Mouse (Mus musculus): ENCODE results near the gene A930033H14Rik.

A930033H14Rik gene

DNA sequence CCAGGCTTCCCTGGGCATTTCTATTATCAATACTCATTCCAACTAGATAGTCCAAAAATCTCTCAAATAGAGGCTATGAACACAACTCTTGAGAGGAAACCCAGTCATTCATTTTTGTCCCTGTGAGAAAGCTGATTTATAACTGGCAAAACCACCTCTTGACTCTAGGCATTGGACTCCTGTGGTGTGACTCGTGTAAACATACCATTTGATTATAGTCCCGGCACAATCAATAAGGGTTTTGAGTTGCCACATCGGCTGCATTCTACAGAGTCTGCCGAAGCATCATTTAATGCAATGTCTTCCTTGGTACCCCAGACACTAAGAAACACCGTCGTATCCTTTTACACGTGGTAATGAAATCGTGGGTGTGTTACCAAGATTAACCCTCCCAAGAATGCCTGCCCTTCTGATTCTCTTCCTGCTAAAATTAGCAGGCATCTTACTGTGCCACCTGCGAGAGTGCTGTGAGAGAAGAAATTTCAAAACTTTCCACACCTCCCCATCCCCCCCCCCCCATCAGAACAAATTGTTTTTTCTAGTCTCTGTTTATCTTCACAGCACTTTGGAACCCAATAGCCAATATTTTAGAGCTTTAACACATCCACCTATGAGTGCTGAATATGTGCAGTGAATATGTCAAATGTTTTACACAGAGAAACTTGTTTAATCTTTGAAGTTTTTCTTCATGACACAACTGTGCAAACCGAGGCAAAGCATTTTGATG, 22.3 kb downstream of the A930033H14Rik start:
- DNase-seq, result no peak

DNA sequence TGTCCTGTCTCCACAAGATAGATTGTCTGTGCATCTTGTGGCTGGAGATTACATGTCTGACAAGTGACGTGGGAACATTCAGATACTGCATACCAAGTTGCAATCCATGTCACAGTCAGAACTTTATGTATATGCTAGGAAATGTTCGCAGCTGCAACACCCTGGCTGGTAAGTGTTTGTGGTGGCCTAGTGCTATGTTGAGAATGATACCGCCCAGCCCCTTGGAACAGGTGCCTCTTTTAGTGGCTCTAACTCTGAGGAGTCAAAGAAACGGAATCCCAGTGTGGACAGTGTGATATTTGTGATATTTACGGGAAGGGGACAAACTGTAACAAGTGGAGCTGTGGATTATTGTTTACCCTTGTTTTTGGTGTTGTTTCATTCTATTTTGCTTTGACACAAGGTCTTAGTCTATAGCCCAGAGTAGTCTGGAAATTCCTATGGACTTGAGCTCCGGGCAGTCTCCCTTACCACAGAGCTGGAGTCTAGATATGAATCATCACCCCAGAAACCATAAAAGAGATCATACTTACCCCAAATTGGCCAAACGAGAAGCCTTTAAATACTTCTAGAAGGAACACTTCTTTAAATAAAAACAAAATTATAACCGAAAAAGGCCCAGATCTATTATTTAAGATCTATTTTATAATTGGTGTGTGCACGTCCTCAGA, 25.0 kb downstream of the A930033H14Rik start:
- no peak for DNase-seq

DNA sequence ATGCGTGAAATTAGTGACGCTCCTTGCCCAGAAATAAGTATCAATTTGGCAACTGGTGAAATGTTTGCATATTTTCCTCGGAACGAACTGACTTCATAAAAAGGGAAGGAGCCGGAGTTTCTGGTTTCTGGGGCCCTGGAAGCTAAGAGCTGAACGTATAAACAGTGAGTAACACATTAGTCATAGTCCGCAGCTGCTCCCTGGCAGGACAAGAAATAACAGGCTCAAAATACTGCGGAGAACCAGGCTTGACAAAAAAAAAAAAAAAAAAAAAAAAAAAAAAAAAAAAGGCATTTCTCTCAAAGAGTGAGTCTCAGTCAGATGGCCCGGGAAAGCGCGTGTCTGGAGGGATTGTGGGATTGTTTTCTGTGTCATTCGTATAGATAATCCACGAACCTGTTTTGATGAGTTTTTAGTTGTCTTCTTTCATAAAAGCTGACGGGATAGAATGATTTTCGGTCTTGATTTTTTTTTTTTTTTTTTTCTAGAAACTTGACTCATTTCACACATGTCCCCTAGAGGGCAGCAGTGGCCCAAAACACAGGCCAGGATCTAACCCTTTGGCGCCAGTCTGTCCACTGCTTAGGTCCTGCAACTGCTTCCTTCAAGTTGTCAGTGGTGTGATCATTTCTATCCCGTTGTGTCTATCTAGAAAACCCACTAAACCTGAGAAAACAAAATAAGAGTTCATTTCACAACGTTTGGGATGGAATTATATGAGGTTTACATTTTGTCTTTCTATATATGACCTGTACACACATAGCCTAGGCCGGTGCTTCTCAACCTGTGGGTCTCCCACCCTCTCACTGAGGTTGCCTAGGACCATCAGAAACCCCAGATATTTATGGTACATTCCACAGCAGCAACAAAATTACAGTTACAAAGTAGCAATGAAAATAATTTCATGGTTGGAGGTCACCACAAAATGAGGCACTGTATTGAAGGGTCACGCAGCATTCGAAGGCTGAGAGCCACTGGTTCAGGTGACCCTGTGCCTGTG, 26.7 kb downstream of the A930033H14Rik start:
- DNase-seq, result peak; percentile 22 to 55

DNA sequence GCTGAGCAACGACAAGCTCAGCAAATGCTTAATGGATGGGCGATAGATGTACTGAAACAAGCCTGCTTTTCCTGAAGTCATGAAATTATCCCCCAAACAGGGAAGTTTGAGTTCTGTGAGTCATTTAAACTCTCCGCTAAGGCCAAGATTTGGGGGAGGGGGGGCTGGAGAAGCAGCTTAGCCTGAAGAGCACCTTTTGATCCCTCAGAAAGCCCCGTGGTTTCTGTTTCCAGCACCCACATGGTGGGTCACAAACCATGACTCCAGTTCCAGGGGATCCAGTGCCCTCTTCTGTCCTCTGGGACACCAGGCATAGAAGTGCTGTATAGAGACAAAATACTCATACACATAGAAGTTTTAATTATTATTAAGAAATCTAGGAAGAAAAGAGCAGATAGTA, 27.5 kb downstream of the A930033H14Rik start:
- no peak for DNase-seq

DNA sequence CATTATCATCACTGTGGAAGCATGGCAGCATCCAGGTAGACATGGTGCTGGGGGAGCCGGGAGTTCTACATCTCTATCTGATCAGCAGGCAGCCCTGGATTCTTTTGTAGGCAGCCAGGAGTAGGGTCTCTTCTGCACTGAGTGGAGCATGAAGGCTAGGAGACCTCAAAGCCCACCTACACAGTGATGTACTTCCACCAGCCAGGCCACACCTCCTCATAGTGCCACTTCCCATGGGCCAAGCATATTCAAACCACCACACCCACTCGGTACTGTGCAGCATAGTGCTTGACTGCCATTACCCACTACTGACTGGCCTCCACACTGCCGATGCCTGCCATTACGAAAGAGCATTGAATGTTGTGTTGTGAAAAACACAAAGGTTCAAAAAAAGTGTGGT, 28.0 kb downstream of the A930033H14Rik start:
- no peak for DNase-seq

DNA sequence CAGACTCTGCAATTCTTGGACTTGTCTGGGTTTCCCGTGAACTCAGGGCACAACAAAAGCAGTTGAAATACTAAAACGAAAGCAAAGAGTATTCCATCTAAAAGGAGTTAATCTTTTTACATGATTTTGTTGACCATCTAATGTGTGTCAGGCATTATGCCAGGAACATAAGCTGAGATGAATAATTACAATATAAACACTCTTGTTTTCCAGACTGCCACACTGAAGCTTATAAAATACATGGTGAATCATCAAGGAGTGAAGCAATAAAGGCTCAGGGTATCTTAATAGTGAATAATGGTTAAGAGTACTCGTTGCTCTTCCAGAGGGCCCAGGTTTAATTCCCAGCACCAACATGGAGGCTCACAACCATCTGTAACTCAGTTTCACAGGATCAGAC, 31.9 kb downstream of the A930033H14Rik start:
- no peak for DNase-seq

DNA sequence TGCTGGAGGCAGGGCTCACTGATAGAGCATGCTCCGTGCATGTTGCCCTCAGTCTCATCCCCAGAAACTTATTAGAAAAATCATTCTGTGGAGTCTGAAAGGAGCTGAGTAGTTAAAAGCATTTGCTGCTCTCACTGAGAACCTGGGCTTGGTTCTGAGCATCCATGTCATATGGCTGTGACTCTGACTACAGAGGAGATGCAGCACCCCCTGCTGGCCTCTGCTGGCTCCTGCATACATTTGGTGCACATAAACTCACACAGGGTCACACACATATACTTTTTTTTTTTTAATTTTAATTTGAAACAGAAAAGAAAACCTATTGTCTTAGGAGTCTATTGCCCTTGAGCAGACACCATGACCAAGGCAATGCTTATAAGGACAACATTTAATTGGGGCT, 33.6 kb downstream of the A930033H14Rik start:
- no peak for DNase-seq

DNA sequence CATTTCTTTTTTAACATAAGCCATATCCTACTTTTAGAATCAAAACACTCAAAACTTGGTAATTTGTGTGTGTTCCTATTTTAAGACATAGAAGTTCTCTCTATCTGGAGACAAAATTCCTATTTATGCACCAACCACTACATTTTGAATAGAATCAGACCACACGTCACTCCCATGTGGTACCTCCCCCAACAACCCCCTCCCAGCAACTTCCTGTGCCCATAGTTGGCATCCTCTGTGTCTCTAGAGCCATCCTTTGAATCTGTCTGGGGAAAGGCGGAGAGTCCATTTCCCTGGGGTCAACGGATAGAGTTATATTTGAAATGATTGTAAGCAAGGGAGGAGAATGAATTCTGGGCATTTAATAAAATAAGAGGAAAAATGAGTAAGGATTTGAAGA, 36.8 kb downstream of the A930033H14Rik start:
- no peak for DNase-seq

DNA sequence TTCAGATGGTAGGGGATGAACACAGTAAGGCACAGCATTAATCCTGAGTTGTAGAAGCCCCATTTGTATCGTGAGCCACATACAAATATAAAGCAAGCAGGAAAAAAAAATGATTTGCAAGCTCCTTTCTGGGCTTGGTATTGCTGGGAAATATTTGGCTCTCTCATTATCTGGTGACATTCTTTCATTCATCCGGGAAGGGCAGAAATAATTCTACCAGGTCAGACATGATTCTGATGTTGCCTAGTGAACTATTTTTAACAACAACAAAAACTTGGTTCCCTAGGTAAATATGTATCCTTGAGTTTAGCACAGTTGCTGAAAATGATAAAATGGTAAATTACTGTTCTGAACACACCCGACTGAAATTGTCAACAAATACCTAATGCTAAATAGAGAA, 40.5 kb downstream of the A930033H14Rik start:
- DNase-seq, result no peak

DNA sequence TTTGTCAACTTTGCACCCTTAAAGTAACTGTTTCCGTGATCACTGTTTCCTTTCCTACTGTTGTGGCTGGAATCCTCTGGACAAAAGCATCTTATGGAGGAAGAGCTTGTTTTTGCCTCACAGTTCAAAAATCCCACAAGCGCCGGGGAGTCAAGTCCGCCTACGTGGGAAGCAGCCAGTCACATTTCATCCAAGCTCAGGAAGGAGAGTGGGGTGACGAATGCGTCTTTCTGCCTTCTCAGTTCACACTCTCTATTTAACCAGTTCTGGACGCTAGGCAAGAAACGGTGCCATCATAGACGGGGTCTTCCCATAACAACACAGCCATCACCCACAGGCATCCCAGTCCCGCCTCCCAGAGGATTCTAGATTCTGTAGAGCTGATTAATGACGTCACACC, 46.4 kb downstream of the A930033H14Rik start:
- no peak for DNase-seq

DNA sequence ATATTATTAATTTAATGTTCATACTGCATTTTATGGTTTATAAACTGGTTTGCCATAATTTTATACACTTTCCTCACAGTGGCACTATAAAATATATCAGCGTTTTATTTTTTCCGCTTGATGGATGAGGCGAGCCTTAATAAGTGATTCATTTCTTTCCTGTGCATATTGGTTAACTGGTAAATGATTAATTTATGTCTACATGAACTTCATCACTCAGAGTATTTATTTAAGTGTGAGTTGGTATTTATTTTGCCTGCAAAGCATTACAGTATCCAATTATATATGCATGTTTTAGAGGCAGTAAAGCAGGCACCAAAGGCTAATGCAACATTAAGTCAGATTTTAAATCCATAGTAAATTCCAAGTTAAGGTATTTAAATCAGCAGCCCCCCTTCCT, 47.1 kb downstream of the A930033H14Rik start:
- no peak for DNase-seq

DNA sequence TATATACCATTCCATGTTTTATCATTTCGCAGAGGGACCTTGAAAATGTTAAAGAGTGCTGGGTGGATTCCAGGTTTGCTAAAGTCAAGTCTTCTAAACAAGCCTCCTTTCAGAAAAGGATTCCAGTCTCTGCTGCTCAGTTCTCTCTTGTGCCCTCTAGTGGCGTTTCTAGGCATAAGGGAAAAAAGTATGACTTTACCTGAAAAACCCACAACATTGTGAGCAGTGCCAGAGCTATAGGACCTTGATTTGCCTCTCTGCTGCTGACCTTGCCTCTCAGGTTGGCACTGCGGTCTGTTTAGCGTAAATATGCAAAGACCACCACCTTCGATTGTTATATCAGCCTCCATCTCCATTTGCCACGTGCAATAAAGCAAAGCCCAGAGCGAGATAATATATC, 47.8 kb downstream of the A930033H14Rik start:
- DNase-seq, result no peak

DNA sequence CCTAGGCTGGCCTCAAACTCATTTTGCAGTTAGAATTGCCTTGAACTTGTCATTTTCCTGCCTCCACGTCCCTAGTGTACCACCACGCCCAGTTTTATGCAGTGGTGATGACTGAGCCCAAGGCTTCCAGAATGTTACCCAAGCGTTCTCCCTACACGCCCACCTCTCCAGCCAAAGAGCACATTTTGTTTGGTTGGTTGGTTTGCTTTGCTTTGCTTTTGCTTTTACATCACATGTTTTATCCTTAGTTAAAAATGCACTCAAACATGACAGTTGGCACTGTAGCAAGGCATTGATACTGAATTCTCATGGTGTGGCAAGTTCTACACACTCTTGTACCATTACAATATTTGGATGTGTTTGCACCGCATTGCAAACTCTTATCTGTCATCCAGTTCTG, 49.7 kb downstream of the A930033H14Rik start:
- DNase-seq, result no peak

DNA sequence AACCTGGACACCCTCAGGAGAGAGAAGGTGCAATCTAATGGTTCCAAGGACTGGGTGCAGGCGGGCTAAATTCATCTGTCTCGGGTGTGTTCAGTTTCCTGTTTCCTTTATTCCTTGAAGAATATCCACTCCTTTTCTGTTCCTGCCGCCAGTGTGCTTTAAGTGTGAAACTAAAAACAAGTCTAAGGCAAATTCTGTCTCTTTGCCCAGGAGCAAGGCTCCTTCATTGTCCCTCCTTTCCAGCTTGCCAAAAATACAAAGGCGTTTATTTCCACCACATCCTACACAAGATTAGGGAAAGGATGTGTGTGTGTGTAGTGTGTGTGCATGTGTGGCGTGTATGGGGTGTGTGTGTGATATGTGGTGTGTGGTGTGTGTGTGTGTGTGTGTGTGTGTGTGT, 50.3 kb downstream of the A930033H14Rik start:
- DNase-seq, result no peak

DNA sequence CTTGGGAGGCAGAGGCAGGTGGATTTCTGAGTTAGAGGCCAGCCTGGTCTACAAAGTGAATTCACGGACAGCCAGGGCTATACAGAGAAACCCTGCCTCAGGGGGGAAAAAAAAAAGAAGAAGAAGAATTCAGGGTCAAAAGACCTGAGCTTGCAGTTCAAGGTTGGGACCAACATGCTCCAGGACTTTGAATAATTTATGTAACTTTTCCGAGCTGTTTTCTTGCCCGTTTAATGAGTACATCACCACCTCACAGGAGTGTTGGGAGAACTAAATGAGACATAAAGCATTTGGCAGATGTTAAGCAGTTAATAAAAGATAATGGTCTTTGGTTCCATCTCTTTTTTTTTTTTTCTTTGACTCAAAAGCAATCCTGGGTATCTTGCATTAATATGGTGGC, 51.4 kb downstream of the A930033H14Rik start:
- no peak for DNase-seq

DNA sequence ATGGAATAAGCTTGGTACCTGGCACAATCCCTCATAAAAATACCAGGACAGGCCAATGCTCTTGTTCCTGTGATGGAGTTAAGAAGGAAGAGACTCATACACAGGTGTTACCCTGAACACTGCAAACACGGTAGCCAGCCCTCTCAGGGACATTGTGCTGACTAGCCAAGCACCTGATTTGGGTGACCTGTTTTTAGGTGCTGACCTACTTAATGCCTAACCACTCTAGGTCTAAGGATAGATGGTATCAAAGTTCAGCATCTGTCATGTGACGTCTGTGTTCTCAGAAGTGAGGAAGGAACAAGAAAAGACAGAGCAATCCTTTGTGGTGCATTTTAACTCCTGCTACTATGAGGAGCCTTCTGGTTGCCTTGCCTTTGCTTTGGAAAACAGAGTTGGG, 52.0 kb downstream of the A930033H14Rik start:
- no peak for DNase-seq
